Mouse (Mus musculus): Measurements from ENCODE around the gene Shld1. TPM values are rescaled to one million over a fixed set of nuclear protein-coding genes. Genes with fewer than 3 reads are reported as not detected.

Shld1 gene
- total and polyA plus RNA-seq, 3 experiments: 8.0 to 8.8 TPM; not detected in 1

DNA sequence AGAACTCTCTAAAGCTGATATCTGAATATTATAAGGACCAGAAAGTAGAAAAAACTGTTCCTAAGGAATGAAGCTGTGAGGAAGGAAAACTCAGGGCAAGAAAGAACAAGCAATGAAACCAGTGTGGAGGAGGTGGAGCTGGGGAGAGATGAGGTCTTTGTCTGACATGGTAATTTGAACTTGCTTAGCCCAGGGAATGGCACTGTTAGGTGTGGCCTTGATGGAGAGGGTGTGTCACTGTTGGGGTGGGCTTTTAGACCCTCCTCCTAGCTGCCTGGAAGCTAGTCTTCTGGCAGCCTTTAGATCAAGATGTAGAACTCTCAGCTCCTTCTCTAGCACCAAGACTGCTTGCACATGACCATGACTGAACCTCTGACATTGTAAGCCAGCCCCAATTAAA lies 1.7 kb upstream of the Shld1 start:
- Histone ChIP-seq H3K4me3 (ENCODE audit: control insufficient read depth in 1 of 2, insufficient read depth in 1 of 2, low read depth in 2 of 2, low read length in 2 of 2) (no peak overlapping the region), H3K9ac (ENCODE audit: control insufficient read depth, low read depth, low read length, poor library complexity, severe bottlenecking) (no peak overlapping the region), H3K79me2 (ENCODE audit: control insufficient read depth, insufficient read depth, low read length, poor library complexity) (no peaks in the 10 kb centered on the region; the same call in 1 of the 2 replicates), H3K36me3 (ENCODE audit: control insufficient read depth in 1 of 2, insufficient read depth in 2 of 2, low read length in 2 of 2) (peaks cover 0 to 21% of the 10 kb centered on the region in 2 experiments; a peak in 2 of 4 replicates), H3K27me3 (ENCODE audit: control insufficient read depth in 1 of 2, insufficient read depth in 2 of 2, low read length in 2 of 2) (no peaks in the 10 kb centered on the region), H3K27ac (ENCODE audit: control insufficient read depth, low read depth, low read length) (no peak overlapping the region), H3K4me1 (ENCODE audit: control insufficient read depth in 1 of 2, insufficient read depth in 2 of 2, low read length in 2 of 2) (peaks cover 0 to 28% of the 10 kb centered on the region in 2 experiments; a peak in 3 of 4 replicates), H3K9me3 (replicated peaks; ENCODE audit: insufficient read depth, low read length) (no peaks in the 10 kb centered on the region)
- TF ChIP-seq ETS1 (IDR thresholded peaks at IDR 0.05; ENCODE audit: low read depth, low read length) (no peak), NRF1 (IDR thresholded peaks at IDR 0.05; ENCODE audit: insufficient read depth, low read depth, low read length, poor library complexity, severe bottlenecking) (no peak), RAD21 (IDR thresholded peaks at IDR 0.05; ENCODE audit: low read depth, low read length) (no peak), CHD2 (IDR thresholded peaks at IDR 0.05; ENCODE audit: low read length) (no peak), SMC3 (IDR thresholded peaks at IDR 0.05; ENCODE audit: low read depth, low read length) (no peak), TBP (IDR thresholded peaks at IDR 0.05; ENCODE audit: low read depth, low read length) (no peak), UBTF (IDR thresholded peaks at IDR 0.05; ENCODE audit: borderline replicate concordance, insufficient read depth, low read depth, low read length) (no peak), KAT2A (conservative IDR thresholded peaks at IDR 0.05; ENCODE audit: low read depth, low read length) (no peak), MXI1 (IDR thresholded peaks at IDR 0.05; ENCODE audit: low read depth, low read length) (no peak), TAL1 (IDR thresholded peaks at IDR 0.05; ENCODE audit: low read length) (no peak), MAFK (IDR thresholded peaks at IDR 0.05; ENCODE audit: borderline replicate concordance, low read depth, low read length) (no peak), MEF2A (IDR thresholded peaks at IDR 0.05; ENCODE audit: extremely low read depth, insufficient replicate concordance, low read depth, low read length, poor library complexity, severe bottlenecking) (no peak), MAX (IDR thresholded peaks at IDR 0.05; ENCODE audit: low read length) (no peak), POLR2AphosphoS2 (IDR thresholded peaks at IDR 0.05; ENCODE audit: low read length) (no peak), GATA1 (IDR thresholded peaks at IDR 0.05; ENCODE audit: low read depth, low read length) (no peak), TCF12 (IDR thresholded peaks at IDR 0.05; ENCODE audit: low read depth, low read length) (no peak), ZKSCAN1 (IDR thresholded peaks at IDR 0.05; ENCODE audit: low read depth, low read length) (no peak), RCOR1 (IDR thresholded peaks at IDR 0.05; ENCODE audit: low read depth, low read length) (no peak)
- peak; percentile 23 for DNase-seq (ENCODE audit: low read depth, low spot score)

DNA sequence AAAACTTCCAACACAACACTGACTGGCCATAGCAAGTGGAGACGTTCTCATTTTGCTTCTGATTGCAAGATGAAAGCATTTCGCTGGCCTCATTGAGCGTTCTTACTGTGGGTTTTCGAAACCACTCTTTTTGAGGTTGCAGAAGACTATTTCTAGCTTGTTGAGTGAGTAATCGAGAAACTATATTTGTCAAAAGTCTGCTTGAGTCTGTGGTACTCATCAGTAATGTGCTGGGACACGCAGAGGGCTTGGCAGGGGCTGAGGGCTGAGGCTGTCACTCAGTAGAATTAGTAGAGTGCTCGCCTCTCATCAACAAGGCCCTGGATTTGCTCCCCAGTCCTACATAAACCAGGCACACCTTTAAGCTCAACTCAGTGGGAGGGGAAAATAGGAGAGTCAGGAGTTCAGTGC lies 1.9 kb downstream of the Shld1 start:
- Histone ChIP-seq H3K4me1 (ENCODE audit: control insufficient read depth in 1 of 2, insufficient read depth in 2 of 2, low read length in 2 of 2) (peaks cover 0 to 41% of the 10 kb centered on the region in 2 experiments; a peak in 3 of 4 replicates), H3K27ac (ENCODE audit: control insufficient read depth, low read depth, low read length) (no peak overlapping the region), H3K4me3 (ENCODE audit: control insufficient read depth in 1 of 2, insufficient read depth in 1 of 2, low read depth in 2 of 2, low read length in 2 of 2) (no peak overlapping the region), H3K9me3 (replicated peaks; ENCODE audit: insufficient read depth, low read length) (no peaks in the 10 kb centered on the region), H3K36me3 (ENCODE audit: control insufficient read depth in 1 of 2, insufficient read depth in 2 of 2, low read length in 2 of 2) (peaks cover 0 to 32% of the 10 kb centered on the region in 2 experiments; a peak in 2 of 4 replicates), H3K79me2 (ENCODE audit: control insufficient read depth, insufficient read depth, low read length, poor library complexity) (no peaks in the 10 kb centered on the region; the same call in 1 of the 2 replicates), H3K27me3 (ENCODE audit: control insufficient read depth in 1 of 2, insufficient read depth in 2 of 2, low read length in 2 of 2) (no peaks in the 10 kb centered on the region), H3K9ac (ENCODE audit: control insufficient read depth, low read depth, low read length, poor library complexity, severe bottlenecking) (no peak overlapping the region)
- no peak for DNase-seq (ENCODE audit: low read depth, low spot score)
- no peak for TF ChIP-seq RAD21 (IDR thresholded peaks at IDR 0.05; ENCODE audit: low read depth, low read length)
- TF ChIP-seq GABPA (IDR thresholded peaks at IDR 0.05; ENCODE audit: low read depth, low read length): no peak
- TF ChIP-seq TCF12 (IDR thresholded peaks at IDR 0.05; ENCODE audit: low read depth, low read length): no peak
- TF ChIP-seq USF2 (IDR thresholded peaks at IDR 0.05; ENCODE audit: borderline replicate concordance in 1 of 2, insufficient read depth in 1 of 2, low read depth in 1 of 2, low read length in 2 of 2): no peak
- TF ChIP-seq TAL1 (IDR thresholded peaks at IDR 0.05; ENCODE audit: low read length): no peak

All from MEL (cell line).